Mouse (Mus musculus): ENCODE measurements around the gene Dhdds. TPM values are rescaled to one million over a fixed set of nuclear protein-coding genes. Genes with fewer than 3 reads are reported as not detected.
A peak's percentile ranks its signal among the peaks of the same experiment; 100 is the strongest.

The Dhdds gene
- total and polyA plus RNA-seq, 3 experiments, result 21.6 to 28.8 (median 28.3) TPM

DNA sequence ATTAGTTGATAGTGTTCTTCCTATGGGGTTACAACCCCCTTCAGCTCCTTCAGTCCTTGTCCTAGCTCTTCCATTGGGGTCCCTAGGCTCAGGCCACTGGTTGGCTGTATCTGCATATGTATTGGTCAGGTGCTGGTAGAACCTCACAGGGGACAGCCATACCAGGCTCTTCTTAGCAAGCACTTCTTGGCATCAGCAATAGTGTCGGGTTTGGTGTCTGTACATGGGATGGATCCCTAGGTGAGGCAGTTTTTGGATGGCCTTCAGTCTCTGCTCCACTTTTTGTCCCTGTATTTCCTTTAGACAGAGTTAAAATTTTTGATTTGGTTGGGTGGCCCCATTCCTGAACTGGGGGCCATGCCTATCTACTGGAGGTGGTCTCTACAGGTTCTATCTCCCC, 41.8 kb downstream of the Dhdds start:
- H3K27ac ChIP-seq, result no peak overlapping the region
- intact Hi-C loops (cut with DNase I), result no loop called here
- no peaks in the 10 kb centered on the region for H3K36me3 ChIP-seq (ENCODE audit: control insufficient read depth, insufficient read depth, low read length)
- H3K4me3 ChIP-seq, result no peak overlapping the region
- no peak overlapping the region for H3K9ac ChIP-seq (ENCODE audit: low read depth, low read length)
- no peaks in the 10 kb centered on the region for H3K79me2 ChIP-seq (replicated peaks; ENCODE audit: control insufficient read depth, insufficient read depth, low read length)
- TF ChIP-seq CTCF (IDR thresholded peaks at IDR 0.05) (no peak), EP300 (IDR thresholded peaks at IDR 0.05; ENCODE audit: insufficient read depth, low read depth, low read length) (no peak), POLR2A (IDR thresholded peaks at IDR 0.05; ENCODE audit: insufficient read depth, low read depth, low read length) (no peak)
- 93% methylated on average over 1 of the region's 1 CpGs for WGBS
- no peak for DNase-seq
- H3K27me3 ChIP-seq (ENCODE audit: control insufficient read depth, insufficient read depth, low read length), result no peaks in the 10 kb centered on the region
- H3K4me1 ChIP-seq (ENCODE audit: control insufficient read depth, insufficient read depth, low read length), result no peaks in the 10 kb centered on the region

DNA sequence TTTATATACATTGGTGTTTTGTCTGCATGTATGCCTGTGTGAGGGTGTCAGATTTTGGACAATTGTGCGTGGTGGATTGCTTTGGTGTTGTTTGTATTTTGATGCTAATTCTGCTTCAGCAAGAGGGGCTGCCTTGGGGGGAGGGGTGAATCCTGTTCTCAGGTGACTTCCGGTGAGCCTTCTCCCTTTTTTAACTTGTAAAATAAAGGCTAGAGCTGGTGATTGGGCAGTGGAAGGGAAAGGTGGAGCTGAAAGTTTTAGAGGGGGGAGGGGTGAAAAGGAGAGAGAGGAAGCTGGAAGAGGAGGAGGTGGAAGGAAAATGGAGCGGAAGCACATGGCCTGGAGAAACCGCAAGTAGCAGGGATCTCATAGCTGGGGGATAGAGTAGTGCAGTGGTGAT, 44.4 kb downstream of the Dhdds start:
- no peak for DNase-seq
- H3K4me1 ChIP-seq (ENCODE audit: control insufficient read depth, insufficient read depth, low read length), result no peaks in the 10 kb centered on the region
- H3K9ac ChIP-seq (ENCODE audit: low read depth, low read length), result no peak overlapping the region
- H3K27ac ChIP-seq, result no peak overlapping the region
- H3K36me3 ChIP-seq (ENCODE audit: control insufficient read depth, insufficient read depth, low read length), result no peaks in the 10 kb centered on the region
- no peaks in the 10 kb centered on the region for H3K79me2 ChIP-seq (replicated peaks; ENCODE audit: control insufficient read depth, insufficient read depth, low read length)
- intact Hi-C loops (cut with DNase I), result no loop called here
- H3K4me3 ChIP-seq, result no peak overlapping the region
- H3K27me3 ChIP-seq (ENCODE audit: control insufficient read depth, insufficient read depth, low read length), result no peaks in the 10 kb centered on the region
- 71% methylated on average over 4 of the region's 4 CpGs for WGBS
- TF ChIP-seq CTCF (IDR thresholded peaks at IDR 0.05) (no peak), POLR2A (IDR thresholded peaks at IDR 0.05; ENCODE audit: insufficient read depth, low read depth, low read length) (no peak), EP300 (IDR thresholded peaks at IDR 0.05; ENCODE audit: insufficient read depth, low read depth, low read length) (no peak)

DNA sequence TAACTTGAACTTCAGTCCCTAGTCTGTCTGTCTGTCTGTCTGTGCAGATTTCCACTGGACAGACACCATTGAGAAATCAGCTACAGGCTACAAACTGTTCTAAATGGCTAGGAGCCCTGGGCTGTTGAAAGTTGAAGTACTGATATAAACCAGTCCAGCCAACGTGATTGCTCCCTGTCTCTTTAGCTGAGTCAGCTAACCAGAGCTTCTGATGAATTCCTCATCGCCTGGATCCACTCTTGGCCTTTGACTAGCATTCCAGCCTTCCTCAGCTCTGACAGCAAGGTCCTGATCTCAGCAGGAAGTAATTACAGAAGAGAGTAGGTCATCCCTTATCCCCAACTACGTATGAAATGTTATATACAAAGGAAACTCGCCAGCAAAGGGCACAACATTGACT, 54.0 kb downstream of the Dhdds start:
- TF ChIP-seq EP300 (IDR thresholded peaks at IDR 0.05; ENCODE audit: insufficient read depth, low read depth, low read length) (no peak), CTCF (IDR thresholded peaks at IDR 0.05) (no peak), POLR2A (IDR thresholded peaks at IDR 0.05; ENCODE audit: insufficient read depth, low read depth, low read length) (no peak)
- Histone ChIP-seq H3K27ac (no peak overlapping the region), H3K4me1 (ENCODE audit: control insufficient read depth, insufficient read depth, low read length) (no peaks in the 10 kb centered on the region), H3K27me3 (ENCODE audit: control insufficient read depth, insufficient read depth, low read length) (no peaks in the 10 kb centered on the region), H3K9ac (ENCODE audit: low read depth, low read length) (no peak overlapping the region), H3K79me2 (replicated peaks; ENCODE audit: control insufficient read depth, insufficient read depth, low read length) (no peaks in the 10 kb centered on the region), H3K4me3 (no peak overlapping the region), H3K36me3 (ENCODE audit: control insufficient read depth, insufficient read depth, low read length) (no peaks in the 10 kb centered on the region)
- intact Hi-C loops (cut with DNase I), result no loop called here
- 37% methylated on average over 4 of the region's 4 CpGs for WGBS
- DNase-seq, result no peak

GRCm38 (mm10) chr4:133943791-133944190, 56.9 kb downstream of the Dhdds start:
- H3K79me2 ChIP-seq (replicated peaks; ENCODE audit: control insufficient read depth, insufficient read depth, low read length), result no peaks in the 10 kb centered on the region
- intact Hi-C loops (cut with DNase I), result no loop called here
- no peak overlapping the region for H3K27ac ChIP-seq
- DNase-seq, result no peak
- no peaks in the 10 kb centered on the region for H3K36me3 ChIP-seq (ENCODE audit: control insufficient read depth, insufficient read depth, low read length)
- H3K9ac ChIP-seq (ENCODE audit: low read depth, low read length), result no peak overlapping the region
- no peaks in the 10 kb centered on the region for H3K27me3 ChIP-seq (ENCODE audit: control insufficient read depth, insufficient read depth, low read length)
- no peak overlapping the region for H3K4me3 ChIP-seq
- no peaks in the 10 kb centered on the region for H3K4me1 ChIP-seq (ENCODE audit: control insufficient read depth, insufficient read depth, low read length)
- WGBS, result 72% methylated on average over 3 of the region's 3 CpGs
- TF ChIP-seq POLR2A (IDR thresholded peaks at IDR 0.05; ENCODE audit: insufficient read depth, low read depth, low read length), result no peak
- no peak for TF ChIP-seq EP300 (IDR thresholded peaks at IDR 0.05; ENCODE audit: insufficient read depth, low read depth, low read length)
- TF ChIP-seq CTCF (IDR thresholded peaks at IDR 0.05), result no peak

GRCm38 (mm10) chr4:133942679-133943078, 58.0 kb downstream of the Dhdds start:
- no peaks in the 10 kb centered on the region for H3K4me1 ChIP-seq (ENCODE audit: control insufficient read depth, insufficient read depth, low read length)
- TF ChIP-seq CTCF (IDR thresholded peaks at IDR 0.05), result no peak
- no peak for TF ChIP-seq EP300 (IDR thresholded peaks at IDR 0.05; ENCODE audit: insufficient read depth, low read depth, low read length)
- no peak for TF ChIP-seq POLR2A (IDR thresholded peaks at IDR 0.05; ENCODE audit: insufficient read depth, low read depth, low read length)
- H3K9ac ChIP-seq (ENCODE audit: low read depth, low read length), result no peak overlapping the region
- H3K4me3 ChIP-seq, result no peak overlapping the region
- H3K27ac ChIP-seq, result no peak overlapping the region
- intact Hi-C loops (cut with DNase I), result no loop called here
- WGBS, result 89% methylated on average over 4 of the region's 4 CpGs
- no peaks in the 10 kb centered on the region for H3K27me3 ChIP-seq (ENCODE audit: control insufficient read depth, insufficient read depth, low read length)
- no peaks in the 10 kb centered on the region for H3K36me3 ChIP-seq (ENCODE audit: control insufficient read depth, insufficient read depth, low read length)
- H3K79me2 ChIP-seq (replicated peaks; ENCODE audit: control insufficient read depth, insufficient read depth, low read length), result no peaks in the 10 kb centered on the region
- no peak for DNase-seq

GRCm38 (mm10) chr4:133941576-133941975, 59.1 kb downstream of the Dhdds start:
- no peak overlapping the region for H3K4me3 ChIP-seq
- no peak overlapping the region for H3K27ac ChIP-seq
- H3K9ac ChIP-seq (ENCODE audit: low read depth, low read length), result no peak overlapping the region
- H3K27me3 ChIP-seq (ENCODE audit: control insufficient read depth, insufficient read depth, low read length), result no peaks in the 10 kb centered on the region
- H3K79me2 ChIP-seq (replicated peaks; ENCODE audit: control insufficient read depth, insufficient read depth, low read length), result no peaks in the 10 kb centered on the region
- TF ChIP-seq POLR2A (IDR thresholded peaks at IDR 0.05; ENCODE audit: insufficient read depth, low read depth, low read length) (no peak), CTCF (IDR thresholded peaks at IDR 0.05) (no peak; the same call in 1 of the 2 replicates), EP300 (IDR thresholded peaks at IDR 0.05; ENCODE audit: insufficient read depth, low read depth, low read length) (no peak)
- intact Hi-C loops (cut with DNase I), result no loop called here
- no peaks in the 10 kb centered on the region for H3K4me1 ChIP-seq (ENCODE audit: control insufficient read depth, insufficient read depth, low read length)
- no peaks in the 10 kb centered on the region for H3K36me3 ChIP-seq (ENCODE audit: control insufficient read depth, insufficient read depth, low read length)
- WGBS, result 42% methylated on average over 3 of the region's 3 CpGs
- peak; percentile 23 to 56 for DNase-seq
